Mouse (Mus musculus): ENCODE results near the gene Atp5j2. TPM values are rescaled to one million over a fixed set of nuclear protein-coding genes. Genes with fewer than 3 reads are reported as not detected.
A peak's percentile ranks its signal among the peaks of the same experiment; 100 is the strongest.

Gene Atp5j2
- polyA plus RNA-seq, 1 experiment from 2014 or later, result 664 TPM

GRCm38 (mm10) chr5:145189416-145189815, 2.4 kb downstream of the Atp5j2 start:
- Histone ChIP-seq H3K4me1 (replicated peaks; ENCODE audit: control insufficient read depth, insufficient read depth, low read length) (peaks cover 18% of the 10 kb centered on the region), H3K27ac (no peak overlapping the region), H3K4me2 (replicated peaks) (no peak overlapping the region), H3K27me3 (ENCODE audit: control insufficient read depth, insufficient read depth, low read length) (no peaks in the 10 kb centered on the region), H3K9ac (no peak overlapping the region), H3K9me3 (ENCODE audit: control insufficient read depth, low read length) (no peaks in the 10 kb centered on the region), H3K4me3 (replicated peaks; ENCODE audit: low read length) (no peak overlapping the region), H3K36me3 (replicated peaks; ENCODE audit: control insufficient read depth, insufficient read depth) (peaks cover 49% of the 10 kb centered on the region)
- no peak for DNase-seq (ENCODE audit: low spot score)
- ATAC-seq (ENCODE audit: low FRiP score), result no peak
- WGBS, result 99% methylated on average over 6 of the region's 6 CpGs

- Histone ChIP-seq H3K27ac (no peak overlapping the region), H3K27me3 (ENCODE audit: control insufficient read depth, insufficient read depth, low read length) (no peaks in the 10 kb centered on the region), H3K4me1 (replicated peaks; ENCODE audit: control insufficient read depth, insufficient read depth, low read length) (peaks cover 9% of the 10 kb centered on the region), H3K36me3 (replicated peaks; ENCODE audit: control insufficient read depth, insufficient read depth) (peaks cover 79% of the 10 kb centered on the region), H3K9me3 (ENCODE audit: control insufficient read depth, low read length) (no peaks in the 10 kb centered on the region), H3K4me2 (replicated peaks) (no peak overlapping the region), H3K9ac (no peak overlapping the region), H3K4me3 (replicated peaks; ENCODE audit: low read length) (no peak overlapping the region)
- no peak for DNase-seq (ENCODE audit: low spot score)
- ATAC-seq (ENCODE audit: low FRiP score), result no peak
- 96% methylated on average over 2 of the region's 2 CpGs for WGBS
These were observed 6.6 kb downstream of the Atp5j2 start for GRCm38 (mm10) chr5:145185244-145185643.

DNA sequence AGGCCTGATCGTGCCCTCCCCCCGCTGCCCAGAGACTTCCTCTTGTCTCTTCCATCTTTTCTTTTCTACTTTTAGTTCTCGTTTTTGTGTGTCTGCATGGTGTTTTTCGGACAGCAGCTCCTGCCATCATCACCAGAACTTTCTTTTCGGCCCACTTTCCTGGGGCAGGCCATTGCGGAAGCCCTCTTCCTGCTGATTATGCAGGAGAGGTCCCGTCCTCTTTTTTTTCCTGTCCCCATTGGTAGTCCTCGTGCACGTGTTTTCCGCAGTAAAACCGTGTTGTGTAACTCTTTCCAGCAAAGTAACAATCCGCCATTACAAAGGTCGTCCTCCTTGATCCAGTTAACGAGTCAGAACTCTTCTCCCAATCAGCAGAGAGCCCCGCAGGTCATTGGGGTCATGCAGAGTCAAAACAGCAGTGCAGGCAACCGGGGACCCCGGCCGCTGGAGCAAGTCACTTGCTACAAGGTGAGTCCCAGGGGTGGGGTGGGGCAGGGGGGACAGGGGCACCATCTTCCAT, 13.3 kb downstream of the Atp5j2 start:
- WGBS, result 88% methylated on average over 18 of the region's 18 CpGs
- H3K9me3 ChIP-seq (ENCODE audit: control insufficient read depth, low read length), result no peaks in the 10 kb centered on the region
- H3K36me3 ChIP-seq (replicated peaks; ENCODE audit: control insufficient read depth, insufficient read depth), result peaks cover 98% of the 10 kb centered on the region

DNA sequence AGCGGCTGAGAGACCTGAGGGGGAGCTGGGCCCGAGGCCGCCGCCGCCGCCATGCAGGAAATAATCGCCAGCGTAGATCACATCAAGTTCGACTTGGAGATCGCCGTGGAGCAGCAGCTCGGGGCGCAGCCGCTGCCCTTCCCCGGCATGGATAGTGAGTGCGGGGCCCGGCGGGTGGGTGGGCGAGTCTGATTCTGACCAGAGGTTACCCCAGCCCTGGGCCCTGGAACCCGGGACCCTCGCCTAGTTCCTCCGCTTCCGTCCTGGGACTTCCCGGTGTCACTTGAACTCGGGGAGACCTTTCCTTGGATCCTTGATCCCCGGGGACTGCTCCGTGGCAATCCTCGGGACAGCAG, 24.6 kb downstream of the Atp5j2 start:
- Histone ChIP-seq H3K9ac (peak overlapping the region; percentile 85), H3K27me3 (ENCODE audit: control insufficient read depth, insufficient read depth, low read length) (no peaks in the 10 kb centered on the region), H3K4me3 (replicated peaks; ENCODE audit: low read length) (peak overlapping the region; percentile 74), H3K27ac (peak overlapping the region; percentile 68; the same call in 1 of the 2 replicates), H3K36me3 (replicated peaks; ENCODE audit: control insufficient read depth, insufficient read depth) (peaks cover 50% of the 10 kb centered on the region), H3K4me1 (replicated peaks; ENCODE audit: control insufficient read depth, insufficient read depth, low read length) (peaks cover 21% of the 10 kb centered on the region), H3K4me2 (replicated peaks) (peak overlapping the region; percentile 63), H3K9me3 (ENCODE audit: control insufficient read depth, low read length) (no peaks in the 10 kb centered on the region)
- ATAC-seq (ENCODE audit: low FRiP score), result peak; percentile 62
- DNase-seq (ENCODE audit: low spot score), result no peak
- WGBS, result 1% methylated on average over 28 of the region's 28 CpGs

More for the DNA sequence above, 13.3 kb downstream of the Atp5j2 start:
- no peak overlapping the region for H3K4me3 ChIP-seq (replicated peaks; ENCODE audit: low read length)
- no peaks in the 10 kb centered on the region for H3K27me3 ChIP-seq (ENCODE audit: control insufficient read depth, insufficient read depth, low read length)
- ATAC-seq (ENCODE audit: low FRiP score) (no peak), DNase-seq (ENCODE audit: low spot score) (no peak)
- H3K9ac ChIP-seq, result no peak overlapping the region
- no peaks in the 10 kb centered on the region for H3K4me1 ChIP-seq (replicated peaks; ENCODE audit: control insufficient read depth, insufficient read depth, low read length)
- H3K27ac ChIP-seq, result no peak overlapping the region
- H3K4me2 ChIP-seq (replicated peaks), result no peak overlapping the region

DNA sequence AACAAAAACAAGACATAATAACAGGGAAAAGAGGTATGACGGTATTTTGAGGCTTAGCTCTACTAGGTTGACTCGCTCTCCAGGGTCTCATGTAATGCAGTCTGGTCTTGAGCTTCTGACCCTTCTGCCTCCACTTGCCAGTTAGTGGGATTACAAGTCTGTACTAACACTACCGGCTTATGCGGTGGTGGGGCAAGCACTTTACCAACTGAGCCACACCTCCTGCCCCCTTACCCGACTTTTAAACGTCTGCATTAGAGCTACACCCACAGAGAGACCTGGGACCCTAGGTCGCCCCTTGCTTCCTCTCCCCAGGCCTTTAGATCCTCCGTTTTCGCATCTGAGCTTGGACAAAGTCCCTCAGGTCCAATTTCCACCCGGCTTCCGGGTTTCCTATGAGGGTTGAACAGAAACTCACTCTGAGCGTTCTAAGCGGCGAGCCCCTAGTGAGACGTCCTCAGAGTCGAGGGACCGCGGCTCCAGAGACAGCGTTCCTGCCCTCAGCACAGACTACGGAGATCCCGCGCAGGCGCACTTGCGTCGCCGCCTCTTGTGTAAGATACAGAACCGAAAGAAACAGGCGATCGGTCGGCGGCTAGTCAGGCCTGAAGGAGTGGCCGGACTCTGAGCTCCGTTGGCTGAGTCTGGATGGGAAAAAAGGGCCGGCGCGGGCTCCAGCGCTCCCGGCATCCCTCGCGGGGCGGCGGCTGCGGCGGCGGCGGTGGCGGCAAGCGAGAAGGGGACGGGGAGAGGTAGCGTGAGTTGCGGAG, 25.1 kb downstream of the Atp5j2 start, which contains the start of the genes Ptcd1 and Cpsf4:
Gene Ptcd1, minus strand, starts transcription at position 573 of the 770 bp plus-strand sequence.
Gene Cpsf4, plus strand, starts transcription at position 678 of the 770 bp plus-strand sequence.
- no peaks in the 10 kb centered on the region for H3K27me3 ChIP-seq (ENCODE audit: control insufficient read depth, insufficient read depth, low read length)
- peak; percentile 95 for ATAC-seq (ENCODE audit: low FRiP score)
- H3K4me1 ChIP-seq (replicated peaks; ENCODE audit: control insufficient read depth, insufficient read depth, low read length), result peaks cover 21% of the 10 kb centered on the region
- H3K9me3 ChIP-seq (ENCODE audit: control insufficient read depth, low read length), result no peaks in the 10 kb centered on the region
- peaks cover 49% of the 10 kb centered on the region for H3K36me3 ChIP-seq (replicated peaks; ENCODE audit: control insufficient read depth, insufficient read depth)
- H3K4me2 ChIP-seq (replicated peaks), result peak within 1 kb of the TSS; percentile 81
- peak; percentile 99 for DNase-seq (ENCODE audit: low spot score)
- under 1% methylated on average over 51 of the region's 51 CpGs for WGBS
- H3K4me3 ChIP-seq (replicated peaks; ENCODE audit: low read length), result peak within 1 kb of the TSS; percentile 74
- peak within 1 kb of the TSS; percentile 80 for H3K27ac ChIP-seq
- H3K9ac ChIP-seq, result peak within 1 kb of the TSS; percentile 85

- Histone ChIP-seq H3K4me1 (replicated peaks; ENCODE audit: control insufficient read depth, insufficient read depth, low read length) (peaks cover 21% of the 10 kb centered on the region), H3K27me3 (ENCODE audit: control insufficient read depth, insufficient read depth, low read length) (no peaks in the 10 kb centered on the region), H3K36me3 (replicated peaks; ENCODE audit: control insufficient read depth, insufficient read depth) (peaks cover 49% of the 10 kb centered on the region), H3K4me2 (replicated peaks) (no peak overlapping the region), H3K27ac (no peak overlapping the region), H3K4me3 (replicated peaks; ENCODE audit: low read length) (no peak overlapping the region), H3K9ac (no peak overlapping the region), H3K9me3 (ENCODE audit: control insufficient read depth, low read length) (no peaks in the 10 kb centered on the region)
- ATAC-seq (ENCODE audit: low FRiP score), result no peak
- 88% methylated on average over 15 of the region's 15 CpGs for WGBS
- DNase-seq (ENCODE audit: low spot score), result no peak
These were observed 26.7 kb downstream of the Atp5j2 start for GRCm38 (mm10) chr5:145165184-145165583.

GRCm38 (mm10) chr5:145164710-145165109, 27.2 kb downstream of the Atp5j2 start:
- Histone ChIP-seq H3K9me3 (ENCODE audit: control insufficient read depth, low read length) (no peaks in the 10 kb centered on the region), H3K27ac (no peak overlapping the region), H3K27me3 (ENCODE audit: control insufficient read depth, insufficient read depth, low read length) (no peaks in the 10 kb centered on the region), H3K9ac (no peak overlapping the region), H3K36me3 (replicated peaks; ENCODE audit: control insufficient read depth, insufficient read depth) (peaks cover 51% of the 10 kb centered on the region), H3K4me1 (replicated peaks; ENCODE audit: control insufficient read depth, insufficient read depth, low read length) (peaks cover 21% of the 10 kb centered on the region), H3K4me2 (replicated peaks) (no peak overlapping the region), H3K4me3 (replicated peaks; ENCODE audit: low read length) (no peak overlapping the region)
- DNase-seq (ENCODE audit: low spot score) (no peak), ATAC-seq (ENCODE audit: low FRiP score) (no peak)
- 75% methylated on average over 3 of the region's 3 CpGs for WGBS

- Histone ChIP-seq H3K4me3 (replicated peaks; ENCODE audit: low read length) (no peak overlapping the region), H3K4me1 (replicated peaks; ENCODE audit: control insufficient read depth, insufficient read depth, low read length) (peaks cover 7% of the 10 kb centered on the region), H3K27ac (no peak overlapping the region), H3K9ac (no peak overlapping the region), H3K4me2 (replicated peaks) (no peak overlapping the region), H3K36me3 (replicated peaks; ENCODE audit: control insufficient read depth, insufficient read depth) (peaks cover 82% of the 10 kb centered on the region), H3K9me3 (ENCODE audit: control insufficient read depth, low read length) (no peaks in the 10 kb centered on the region), H3K27me3 (ENCODE audit: control insufficient read depth, insufficient read depth, low read length) (no peaks in the 10 kb centered on the region)
- DNase-seq (ENCODE audit: low spot score), result no peak
- 95% methylated on average over 14 of the region's 14 CpGs for WGBS
- ATAC-seq (ENCODE audit: low FRiP score), result no peak
These were observed 30.5 kb downstream of the Atp5j2 start for GRCm38 (mm10) chr5:145161361-145161760.

DNA sequence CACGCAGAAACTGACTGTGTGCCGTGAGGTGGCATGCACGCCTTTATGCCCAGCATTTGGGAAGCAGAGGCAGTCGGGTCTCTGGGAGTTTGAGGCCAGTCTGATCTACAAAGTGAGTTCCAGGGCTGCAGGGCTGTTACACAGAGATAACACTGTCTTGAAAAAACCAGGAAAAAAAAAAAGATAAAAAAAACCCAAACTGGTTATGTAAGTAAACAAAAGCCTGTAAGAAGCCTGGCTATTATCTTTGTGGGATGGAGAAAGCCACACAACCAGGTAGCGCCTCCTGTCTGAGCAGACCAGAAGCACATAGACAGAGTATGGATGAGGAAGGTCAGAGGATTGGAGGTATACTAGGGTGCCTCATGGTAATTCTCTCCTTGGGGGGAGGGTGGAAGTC, 39.2 kb downstream of the Atp5j2 start:
- Histone ChIP-seq H3K4me3 (replicated peaks; ENCODE audit: low read length) (no peak overlapping the region), H3K9me3 (ENCODE audit: control insufficient read depth, low read length) (no peaks in the 10 kb centered on the region), H3K27ac (no peak overlapping the region), H3K36me3 (replicated peaks; ENCODE audit: control insufficient read depth, insufficient read depth) (peaks cover 95% of the 10 kb centered on the region), H3K4me2 (replicated peaks) (no peak overlapping the region), H3K27me3 (ENCODE audit: control insufficient read depth, insufficient read depth, low read length) (no peaks in the 10 kb centered on the region), H3K9ac (no peak overlapping the region), H3K4me1 (replicated peaks; ENCODE audit: control insufficient read depth, insufficient read depth, low read length) (no peaks in the 10 kb centered on the region)
- DNase-seq (ENCODE audit: low spot score) (no peak), ATAC-seq (ENCODE audit: low FRiP score) (no peak)
- WGBS, result 97% methylated on average over 5 of the region's 5 CpGs
